Mouse (Mus musculus) brown adipose tissue, adult 24 weeks (tissue): ENCODE measurements at regions not wholly inside any gene's neighbourhood (a gene's known extent, or its start where the extent isn't known, plus 50 kb on each side); places are given as distances from the start of the nearest gene placed in this dataset.
"Not testable (repeated sequence)": the region's sequence is repeated elsewhere in the genome, so short reads cannot be mapped to it uniquely, and the experiment has no call there.

Source experiments
- H3K27ac ChIP-seq: fragments of 200-500 bp; replicated peaks from 2 replicates; pipeline ENCODE4 v1.5.1; 2012; ENCODE audit warnings: low read depth, mild to moderate bottlenecking, low read length
- H3K4me1 ChIP-seq: fragments of 200-500 bp; 2 replicates; pipeline ENCODE4 v1.6.1; 2012; ENCODE audit warnings: low read length, mixed read lengths; ENCODE audit not compliant: control insufficient read depth, insufficient read depth, insufficient read length
- H3K4me3 ChIP-seq: fragments of 200-500 bp; 2 replicates; pipeline ENCODE4 v1.5.1; 2012; ENCODE audit warnings: low read depth, mild to moderate bottlenecking, low read length, moderate library complexity; ENCODE audit not compliant: insufficient read depth

DNA sequence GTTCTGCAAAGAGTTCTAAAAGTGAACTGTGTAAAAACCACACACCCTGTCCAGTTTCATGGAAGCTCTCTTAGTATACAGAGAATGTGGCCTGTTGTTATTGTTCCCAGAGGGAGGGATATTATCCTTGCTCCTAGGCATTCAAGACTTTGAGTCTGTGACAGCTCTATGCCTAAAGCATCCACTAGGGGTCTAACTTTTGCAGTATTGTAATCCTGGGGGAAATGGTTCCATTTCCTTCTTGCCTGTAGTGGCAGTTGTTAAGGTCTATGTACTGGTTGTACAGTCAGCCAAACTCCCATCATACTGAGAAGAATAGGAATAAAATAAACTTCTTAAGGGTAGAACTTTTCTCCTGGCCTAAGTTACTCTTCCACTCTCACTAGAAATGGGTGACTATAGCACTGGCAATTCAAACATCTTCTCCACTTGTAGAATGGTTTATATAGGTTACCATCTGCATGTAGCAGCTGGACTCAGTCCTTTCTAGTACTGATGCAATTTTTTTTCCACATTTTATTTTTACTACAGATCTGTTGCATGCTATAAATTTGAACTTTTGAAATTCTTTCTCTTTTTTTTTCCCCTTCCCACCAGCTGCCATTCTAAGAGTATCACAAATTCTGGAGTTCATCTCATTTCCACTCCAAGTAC is 51.4 kb upstream of the Dpt start:
- Histone ChIP-seq H3K27ac (no peak overlapping the region), H3K4me3 (no peak overlapping the region), H3K4me1 (no peaks in the 10 kb centered on the region)

DNA sequence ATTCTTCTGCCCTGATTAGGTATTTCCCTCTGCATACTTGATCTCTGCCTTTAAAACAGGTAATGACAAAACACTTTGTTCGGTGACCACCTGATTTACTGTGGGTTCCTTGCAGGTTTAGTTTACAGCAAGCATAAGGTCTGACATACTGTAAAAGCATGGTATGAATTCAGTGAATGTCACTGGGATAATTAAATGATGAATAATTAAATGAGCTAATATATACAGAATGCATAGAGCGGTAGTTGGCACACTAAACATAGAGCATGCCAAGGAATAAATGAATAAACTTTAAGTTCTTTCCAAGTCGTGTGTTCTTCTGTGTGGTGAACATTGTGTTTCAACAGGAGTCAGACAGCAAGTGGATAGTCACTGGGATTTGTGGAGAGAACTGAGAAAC is 51.9 kb upstream of the Dpt start:
- H3K4me1 ChIP-seq = no peaks in the 10 kb centered on the region
- no peak overlapping the region for H3K4me3 ChIP-seq
- H3K27ac ChIP-seq = no peak overlapping the region

DNA sequence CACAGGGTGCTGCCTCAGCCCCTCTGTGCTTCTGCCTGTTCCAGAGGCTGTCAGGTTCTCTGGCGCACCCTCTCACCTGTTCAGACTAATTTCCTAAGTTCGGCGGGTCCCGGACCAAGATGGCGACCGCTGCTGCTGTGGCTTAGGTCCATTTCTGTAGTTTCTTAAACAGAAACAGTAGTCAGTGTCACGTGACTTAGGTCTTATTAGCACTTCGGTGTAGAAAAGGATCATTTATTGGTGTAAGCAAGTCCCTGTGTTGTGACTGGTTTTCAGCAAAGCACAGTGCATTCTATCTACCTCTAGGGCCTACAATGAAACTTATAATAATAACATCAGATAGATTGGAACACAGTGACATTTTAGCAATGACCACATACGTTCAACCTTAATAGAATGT is 53.5 kb upstream of the Dpt start:
- H3K4me3 ChIP-seq, H3K4me1 ChIP-seq, H3K27ac ChIP-seq: not testable (repeated sequence)

DNA sequence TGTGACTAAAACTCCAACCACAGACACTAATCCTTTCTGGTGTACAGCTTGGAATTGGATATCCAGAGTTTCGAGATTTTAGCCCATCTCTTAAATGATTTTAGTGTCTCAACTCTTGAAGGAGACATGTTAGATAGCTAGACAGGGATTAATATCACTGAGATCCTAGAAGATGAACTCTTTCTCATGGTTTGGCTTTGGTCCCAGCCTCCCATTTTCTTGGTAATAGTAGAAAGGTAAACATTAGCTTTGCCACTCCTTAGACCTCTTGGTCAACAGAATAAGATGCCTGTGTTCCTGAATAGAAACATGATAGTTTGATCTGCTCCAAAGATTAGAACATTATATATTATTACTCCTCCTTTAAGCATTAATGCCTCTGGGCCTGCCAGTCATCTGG is 60.8 kb upstream of the Dpt start:
- Histone ChIP-seq H3K4me1 (no peaks in the 10 kb centered on the region), H3K27ac (no peak overlapping the region), H3K4me3 (no peak overlapping the region)

DNA sequence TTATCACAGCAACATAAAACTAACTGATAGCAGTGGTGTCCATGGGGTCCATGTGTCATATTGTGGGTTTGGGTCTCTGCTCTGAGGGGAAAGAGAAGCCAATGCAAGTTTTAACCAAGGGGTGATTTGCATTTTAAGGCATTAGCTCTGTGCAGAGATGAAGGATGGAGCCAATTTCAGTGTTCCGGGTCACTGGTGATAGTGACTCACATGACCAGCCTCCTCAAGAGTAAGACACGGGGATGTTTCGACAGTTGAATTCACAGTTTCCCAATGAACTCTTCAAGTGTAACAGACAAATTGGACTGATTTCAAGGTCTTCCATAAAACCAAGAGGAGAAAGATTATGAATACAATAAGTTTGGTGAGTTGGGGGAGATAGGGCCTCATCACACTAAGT is 62.7 kb upstream of the Dpt start:
- Histone ChIP-seq H3K4me1 (no peaks in the 10 kb centered on the region), H3K4me3 (no peak overlapping the region), H3K27ac (no peak overlapping the region)

DNA sequence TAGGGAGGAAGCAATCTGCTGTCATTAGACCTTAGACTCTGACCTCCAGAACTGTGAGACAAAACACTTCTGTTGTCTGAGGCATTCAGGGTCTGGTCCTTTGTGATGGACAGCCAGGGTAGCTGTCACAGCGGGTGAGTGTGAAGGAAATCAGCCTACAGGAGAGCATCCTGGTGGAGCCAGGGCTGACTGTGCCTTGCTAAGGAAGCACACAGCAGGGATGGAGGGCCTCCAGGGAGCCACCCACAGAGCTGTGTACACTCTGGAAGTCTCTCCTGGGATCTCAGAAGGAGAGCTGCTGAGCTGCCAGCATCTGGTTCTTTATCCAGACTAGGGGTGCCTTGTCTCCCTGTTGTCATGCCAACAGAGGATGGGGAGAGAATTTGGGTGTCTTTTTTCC is 74.4 kb upstream of the Dpt start:
- no peak overlapping the region for H3K27ac ChIP-seq
- H3K4me3 ChIP-seq = no peak overlapping the region
- no peaks in the 10 kb centered on the region for H3K4me1 ChIP-seq

DNA sequence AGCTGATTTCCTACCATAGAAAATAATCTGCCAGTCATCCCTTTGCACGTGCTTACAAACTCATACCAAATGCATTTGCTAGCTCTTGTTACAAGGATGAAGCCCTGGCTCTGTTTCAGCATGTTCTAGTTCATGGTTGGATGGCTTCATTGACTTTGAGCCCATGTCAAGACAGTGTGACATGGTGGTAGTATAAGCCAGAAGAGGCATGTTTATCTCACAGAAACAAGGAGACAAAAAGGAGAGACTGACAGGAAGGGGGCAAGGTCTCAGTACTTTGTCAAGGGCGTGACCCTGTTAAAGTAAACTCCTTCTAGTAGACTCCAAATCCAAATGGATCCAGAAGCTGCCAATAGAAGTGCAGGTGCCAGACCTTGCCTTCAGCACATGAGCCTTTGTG is 81.5 kb upstream of the Dpt start:
- Histone ChIP-seq H3K4me1 (no peaks in the 10 kb centered on the region), H3K4me3 (no peak overlapping the region), H3K27ac (no peak overlapping the region)

DNA sequence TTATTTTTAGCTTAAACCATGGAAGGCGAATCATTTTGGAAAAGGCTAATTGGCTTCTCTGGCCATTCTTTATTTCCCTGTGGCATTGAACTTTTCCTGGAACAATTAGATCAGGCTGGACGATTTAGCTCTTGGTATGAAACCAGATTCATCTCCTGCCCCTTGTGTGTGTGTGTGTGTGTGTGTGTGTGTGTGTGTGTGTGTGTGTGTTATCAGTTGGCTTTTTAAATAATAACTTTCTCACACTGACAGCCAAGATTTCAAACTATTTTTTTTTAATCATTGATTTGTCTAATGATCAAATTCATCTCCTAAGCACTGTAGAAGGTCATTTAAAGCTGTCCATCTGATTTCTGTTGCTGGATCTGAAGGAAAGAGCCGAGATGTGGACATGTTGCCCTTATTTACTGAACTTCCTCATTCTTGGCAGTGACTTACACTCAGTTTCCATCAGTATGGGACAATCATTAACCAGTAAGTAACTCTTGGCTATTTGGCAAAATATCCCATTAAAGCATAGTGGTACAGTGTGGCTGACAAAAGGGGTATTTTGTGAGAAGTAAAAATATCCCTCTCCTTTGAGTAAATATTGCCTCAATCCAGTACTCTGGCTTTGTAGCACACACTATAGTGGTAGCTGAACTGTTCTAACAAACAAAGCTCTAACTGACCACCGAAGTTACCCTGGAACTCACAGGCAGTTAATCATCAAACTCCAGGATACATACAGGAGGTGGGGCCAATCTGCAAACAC is 82.5 kb upstream of the Dpt start:
- H3K27ac ChIP-seq = no peak overlapping the region
- no peaks in the 10 kb centered on the region for H3K4me1 ChIP-seq
- H3K4me3 ChIP-seq = no peak overlapping the region

DNA sequence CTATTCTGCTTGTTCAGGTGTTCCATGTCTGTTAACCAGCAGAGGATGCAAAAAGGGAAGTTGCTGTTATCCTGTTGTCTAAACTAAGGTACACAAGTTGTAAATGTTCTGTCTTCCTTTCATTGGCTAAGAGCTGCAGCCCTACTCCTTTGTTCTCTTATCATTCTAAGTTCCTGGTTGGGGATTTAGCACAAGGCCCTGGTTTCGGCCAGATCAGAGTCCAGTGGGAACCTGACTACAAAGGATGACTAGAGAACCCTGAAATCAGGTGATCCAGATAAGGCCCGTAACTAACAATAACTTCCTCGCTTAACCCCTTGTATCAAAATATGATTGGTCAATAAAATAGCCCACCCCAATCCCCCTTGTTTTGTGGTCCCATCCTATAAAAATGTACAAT is 83.9 kb upstream of the Dpt start:
- H3K27ac ChIP-seq = no peak overlapping the region
- H3K4me1 ChIP-seq = no peaks in the 10 kb centered on the region
- H3K4me3 ChIP-seq = no peak overlapping the region

DNA sequence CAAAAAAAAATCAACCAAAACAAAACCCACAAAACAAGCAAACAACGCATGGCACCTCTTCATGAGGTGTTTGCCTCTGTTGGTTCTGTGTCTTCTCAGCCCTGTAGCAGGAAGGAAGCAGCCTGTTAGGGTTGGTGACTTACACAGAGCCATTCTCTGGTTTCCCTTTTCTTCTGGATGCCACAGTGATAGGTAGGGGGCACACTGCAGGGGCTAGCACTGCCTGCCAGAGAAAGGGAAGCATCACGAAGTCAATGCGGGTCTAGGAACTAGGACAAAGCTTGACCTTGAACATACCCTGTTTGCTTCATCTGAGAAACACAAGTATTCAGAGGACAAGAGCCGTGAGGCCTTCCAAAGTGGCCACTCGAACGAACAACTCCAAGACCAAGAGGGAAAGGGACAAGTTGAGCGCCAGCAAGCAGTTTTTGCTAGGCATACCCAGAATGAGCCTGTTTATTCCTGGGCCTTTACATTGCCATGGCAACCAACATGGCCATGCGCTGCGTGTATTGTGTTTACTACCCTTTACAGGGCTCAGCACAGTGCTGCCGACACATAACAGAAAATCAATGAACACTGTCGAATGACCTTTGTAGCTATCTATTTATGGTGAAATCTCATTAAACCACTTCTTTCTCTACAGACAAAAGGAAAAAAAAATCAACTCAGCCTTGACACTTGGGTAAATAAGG is 91.9 kb upstream of the Dpt start:
- Histone ChIP-seq H3K4me1 (no peaks in the 10 kb centered on the region), H3K27ac (no peak overlapping the region), H3K4me3 (no peak overlapping the region)

DNA sequence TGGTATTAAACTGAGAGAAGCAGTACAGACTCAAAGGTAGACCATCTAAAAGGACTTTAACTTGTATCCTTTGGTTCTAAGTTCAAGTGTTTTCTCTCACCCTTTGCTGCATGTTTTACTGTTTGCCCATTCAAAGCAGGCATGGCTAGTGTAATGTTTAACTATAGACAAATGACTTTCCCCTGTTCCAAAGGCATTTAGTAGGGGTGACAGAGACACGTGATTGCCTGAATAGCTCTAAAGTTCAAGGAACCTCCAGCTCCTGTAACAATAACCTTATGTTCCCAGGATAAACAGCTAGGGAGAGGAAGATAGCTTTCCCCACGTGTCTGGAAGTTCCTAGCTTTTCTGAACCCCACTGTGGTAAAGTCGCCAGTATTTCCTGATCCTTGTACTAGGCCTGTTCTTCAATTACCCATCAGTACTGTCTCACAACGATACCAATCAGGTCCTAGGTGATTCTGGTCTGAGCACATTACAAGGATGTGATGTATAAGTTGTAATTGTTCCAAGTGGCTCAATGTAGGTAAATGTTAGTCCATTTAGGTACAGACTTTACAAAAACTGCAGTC is 92.8 kb upstream of the Dpt start:
- no peaks in the 10 kb centered on the region for H3K4me1 ChIP-seq
- H3K27ac ChIP-seq = no peak overlapping the region
- H3K4me3 ChIP-seq = no peak overlapping the region

DNA sequence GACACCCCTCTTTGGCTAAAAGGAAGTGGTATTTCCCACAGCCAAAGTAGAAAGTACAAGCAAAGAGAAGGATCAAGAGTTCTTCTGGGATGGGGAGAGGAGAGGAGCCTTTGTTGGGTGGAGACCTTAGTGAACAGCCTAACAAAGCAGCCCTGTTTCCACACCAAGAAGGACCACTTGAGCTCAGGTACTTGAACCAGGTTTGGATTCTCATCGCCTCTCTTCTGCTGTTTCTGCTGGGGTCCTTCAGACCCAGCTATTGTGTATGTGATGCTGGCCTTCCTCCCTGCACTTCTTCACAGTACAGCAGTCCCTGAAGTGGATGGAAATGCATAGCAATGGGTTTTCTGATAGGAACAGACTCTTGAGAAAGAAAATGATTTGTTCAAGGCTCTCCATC is 106.4 kb upstream of the Dpt start:
- Histone ChIP-seq H3K27ac (no peak overlapping the region), H3K4me3 (no peak overlapping the region), H3K4me1 (no peaks in the 10 kb centered on the region)

DNA sequence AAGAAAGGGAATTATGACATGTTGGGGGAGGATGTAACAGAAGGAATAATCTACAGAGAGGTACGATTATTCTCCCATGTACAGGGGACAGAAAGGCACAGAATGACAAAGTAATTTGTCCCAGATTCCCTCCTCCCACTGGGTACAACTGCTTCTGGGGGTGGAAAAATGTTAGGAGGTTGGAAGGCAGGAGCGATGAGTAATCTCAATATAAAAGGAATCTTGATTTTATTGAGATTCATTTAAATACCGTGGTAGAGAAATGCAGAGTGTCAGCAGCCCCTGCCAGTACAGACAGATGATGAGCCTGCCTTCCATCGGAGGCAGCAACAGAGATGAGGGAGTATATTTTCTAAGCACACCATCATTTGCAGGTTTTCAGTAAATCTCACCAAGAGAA is 107.1 kb upstream of the Dpt start:
- Histone ChIP-seq H3K4me3 (no peak overlapping the region), H3K4me1 (no peaks in the 10 kb centered on the region), H3K27ac (no peak overlapping the region)

DNA sequence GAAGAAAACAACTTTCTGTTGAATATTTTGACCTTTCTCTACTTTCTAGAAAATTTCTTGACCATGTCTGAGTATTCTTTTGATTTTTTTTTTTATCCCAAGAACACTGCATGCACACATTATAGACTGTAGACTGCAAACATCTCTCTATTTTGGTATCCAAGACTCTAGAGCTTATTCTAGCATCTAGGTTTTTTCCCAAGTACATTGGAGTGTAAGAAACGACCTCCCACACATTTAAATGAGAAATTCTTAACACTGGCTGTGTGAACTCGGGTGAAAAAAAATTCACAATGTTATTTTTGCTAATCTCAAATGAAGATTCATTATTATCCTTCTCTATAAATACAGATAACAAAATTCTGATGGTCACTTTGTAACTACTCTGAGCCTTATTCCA is 112.0 kb upstream of the Dpt start:
- no peaks in the 10 kb centered on the region for H3K4me1 ChIP-seq
- no peak overlapping the region for H3K4me3 ChIP-seq
- no peak overlapping the region for H3K27ac ChIP-seq

DNA sequence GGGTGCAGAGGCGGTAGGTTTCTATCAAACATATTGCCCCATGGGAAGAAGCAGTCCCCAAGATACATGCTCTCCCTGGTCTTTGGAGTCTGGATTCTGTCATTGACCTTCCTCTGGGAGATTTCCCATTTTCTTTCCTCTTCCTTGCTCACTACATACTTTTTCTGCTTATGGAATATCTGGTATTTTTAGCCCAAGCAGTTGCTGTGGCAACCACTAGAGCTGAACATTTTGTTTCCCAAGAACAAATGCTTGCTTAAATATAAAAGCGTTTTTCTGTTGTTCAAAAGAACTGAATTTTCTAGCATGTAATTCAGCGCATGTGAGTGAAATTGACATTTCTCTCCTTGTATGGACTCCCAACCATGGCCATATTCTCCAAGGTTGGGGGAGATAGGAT is 112.7 kb upstream of the Dpt start:
- Histone ChIP-seq H3K4me3 (no peak overlapping the region), H3K27ac (peak overlapping the region; percentile 51; the same call in 1 of the 2 replicates)

More for the DNA sequence above, 112.7 kb upstream of the Dpt start:
- no peaks in the 10 kb centered on the region for H3K4me1 ChIP-seq
